Mouse (Mus musculus): Measurements from ENCODE around the gene 6030468B19Rik.
A peak's percentile ranks its signal among the peaks of the same experiment; 100 is the strongest.
"Not testable (repeated sequence)": the region's sequence is repeated elsewhere in the genome, so short reads cannot be mapped to it uniquely, and the experiment has no call there.

6030468B19Rik gene

GRCm38 (mm10) chr11:117828888-117829604, 31.6 kb downstream of the 6030468B19Rik start:
- no peak for DNase-seq (ENCODE audit: low spot score)

- no peak for DNase-seq (ENCODE audit: low spot score)
These were observed 32.3 kb downstream of the 6030468B19Rik start for GRCm38 (mm10) chr11:117829671-117830215.

GRCm38 (mm10) chr11:117830401-117830800, 32.9 kb downstream of the 6030468B19Rik start:
- no peak for DNase-seq (ENCODE audit: low spot score)

GRCm38 (mm10) chr11:117832086-117832969, 34.9 kb downstream of the 6030468B19Rik start:
- no peak for DNase-seq (ENCODE audit: low spot score)

- DNase-seq (ENCODE audit: low spot score), result not testable (repeated sequence)
These were observed 36.0 kb downstream of the 6030468B19Rik start for GRCm38 (mm10) chr11:117833509-117833908.

GRCm38 (mm10) chr11:117834086-117834485, 36.6 kb downstream of the 6030468B19Rik start:
- DNase-seq (ENCODE audit: low spot score), result no peak

GRCm38 (mm10) chr11:117836306-117836705, 38.8 kb downstream of the 6030468B19Rik start:
- DNase-seq (ENCODE audit: low spot score), result no peak

GRCm38 (mm10) chr11:117838572-117838971, 41.1 kb downstream of the 6030468B19Rik start:
- DNase-seq (ENCODE audit: low spot score), result no peak

- no peak for DNase-seq (ENCODE audit: low spot score)
These were observed 41.6 kb downstream of the 6030468B19Rik start for GRCm38 (mm10) chr11:117839021-117839420.

- no peak for DNase-seq (ENCODE audit: low spot score)
These were observed 43.5 kb downstream of the 6030468B19Rik start for GRCm38 (mm10) chr11:117840910-117841309.

- no peak for DNase-seq (ENCODE audit: low spot score)
These were observed 46.0 kb downstream of the 6030468B19Rik start for GRCm38 (mm10) chr11:117843434-117843833.

GRCm38 (mm10) chr11:117844997-117845396, 47.5 kb downstream of the 6030468B19Rik start:
- no peak for DNase-seq (ENCODE audit: low spot score)

GRCm38 (mm10) chr11:117845651-117846050, 48.2 kb downstream of the 6030468B19Rik start:
- DNase-seq (ENCODE audit: low spot score), result no peak

- DNase-seq (ENCODE audit: low spot score), result no peak
These were observed 49.2 kb downstream of the 6030468B19Rik start for GRCm38 (mm10) chr11:117846640-117847039.

GRCm38 (mm10) chr11:117847593-117848215, 50.2 kb downstream of the 6030468B19Rik start:
- DNase-seq (ENCODE audit: low spot score), result no peak

- peak; percentile 48 for DNase-seq (ENCODE audit: low spot score)
These were observed 51.0 kb downstream of the 6030468B19Rik start for GRCm38 (mm10) chr11:117848271-117848984.

- peak; percentile 93 for DNase-seq (ENCODE audit: low spot score)
These were observed 51.7 kb downstream of the 6030468B19Rik start, which contains the start of gene Birc5 for GRCm38 (mm10) chr11:117848985-117849671. Gene Birc5, plus strand, starts transcription at chr11:117849251.

GRCm38 (mm10) chr11:117852875-117853274, 55.4 kb downstream of the 6030468B19Rik start:
- DNase-seq (ENCODE audit: low spot score), result no peak

GRCm38 (mm10) chr11:117854241-117854640, 56.8 kb downstream of the 6030468B19Rik start:
- no peak for DNase-seq (ENCODE audit: low spot score)

- DNase-seq (ENCODE audit: low spot score), result no peak
These were observed 57.9 kb downstream of the 6030468B19Rik start for GRCm38 (mm10) chr11:117855360-117855759.

GRCm38 (mm10) chr11:117855975-117856374, 58.5 kb downstream of the 6030468B19Rik start:
- DNase-seq (ENCODE audit: low spot score), result no peak

Measured in ovary, postnatal 14 days (tissue).